Mouse (Mus musculus) MEL (cell line): ENCODE data around the gene Fsip1.

Source experiments
- CTCF ChIP-seq, 3 experiments: IDR thresholded peaks in 2 of 3; conservative IDR thresholded peaks in 1 of 3; 2 replicates each; pipeline ENCODE4 v1.5.1; 2011 to 2012; ENCODE audit warnings: low read length in 3 of 3, low read depth in 2 of 3, mild to moderate bottlenecking in 2 of 3, improper control_type of control experiment in 1 of 3, inconsistent platforms in 1 of 3, mixed read lengths in 1 of 3, moderate library complexity in 1 of 3; ENCODE audit not compliant: control insufficient read depth in 1 of 3, insufficient read depth in 1 of 3, poor library complexity in 1 of 3, severe bottlenecking in 1 of 3
- ETS1 ChIP-seq: IDR thresholded peaks from 2 replicates; pipeline ENCODE4 v1.6.1; 2012; ENCODE audit warnings: low read depth, mild to moderate bottlenecking, inconsistent platforms, low read length, improper control_type of control experiment, moderate library complexity
- POLR2AphosphoS2 ChIP-seq: IDR thresholded peaks from 2 replicates; pipeline ENCODE4 v1.6.1; 2011; ENCODE audit warnings: low read length, improper control_type of control experiment
- POLR2AphosphoS5 ChIP-seq: IDR thresholded peaks from 2 replicates; pipeline ENCODE4 v1.6.1; 2012; ENCODE audit warnings: low read depth, borderline replicate concordance, mild to moderate bottlenecking, inconsistent platforms, low read length, moderate library complexity, mixed read lengths
- TCF12 ChIP-seq: IDR thresholded peaks from 2 replicates; pipeline ENCODE4 v1.6.1; 2014; ENCODE audit warnings: low read depth, mild to moderate bottlenecking, inconsistent platforms, low read length, improper control_type of control experiment, moderate library complexity
- USF1 ChIP-seq: IDR thresholded peaks from 2 replicates; pipeline ENCODE4 v1.6.1; 2014; ENCODE audit warnings: low read depth, mild to moderate bottlenecking, inconsistent platforms, low read length, improper control_type of control experiment, moderate library complexity
- ZNF384 ChIP-seq: IDR thresholded peaks from 2 replicates; pipeline ENCODE4 v1.6.1; 2012; ENCODE audit warnings: low read depth, mild to moderate bottlenecking, inconsistent platforms, low read length, improper control_type of control experiment

GRCm38 (mm10) chr2:118137071-118137470 lies 119.7 kb downstream of the Fsip1 start:
- TF ChIP-seq USF1 (no peak), POLR2AphosphoS5 (no peak), ETS1 (no peak), TCF12 (no peak), CTCF (IDR thresholded peaks at IDR 0.05 in 2 of 3, conservative IDR thresholded peaks at IDR 0.05 in 1 of 3; ENCODE audit: control insufficient read depth in 1 of 3, insufficient read depth in 1 of 3, low read depth in 2 of 3, low read length in 3 of 3, poor library complexity in 1 of 3, severe bottlenecking in 1 of 3) (no peak), ZNF384 (no peak), POLR2AphosphoS2 (no peak)
